ENCODE assay signal across 8 mouse cellular contexts in genomic region chr16:86419458-86419857, GRCm38 (mm10).
DNase-seq lines count a peak whose midpoint lies in the region; ATAC-seq and TF ChIP-seq lines count a peak whose summit lies in the region.
"Not testable (repeated sequence)": the region's sequence is repeated elsewhere in the genome, so short reads cannot be mapped to it uniquely, and the experiment has no call there.

No protein-coding gene starts in this region.

- WGBS in intestine, postnatal 0 days = 8% methylated on average over 5 of the region's 5 CpGs

- DNase-seq in 3134 (ENCODE audit: extremely low read depth, insufficient read length, low spot score) = peak; percentile 32
- DNase-seq in adrenal gland, postnatal 4 days (ENCODE audit: low spot score in 2 of 2) = peak; percentile 20 to 40
- peak; percentile 51 for DNase-seq in embryo, embryonic 9.5 days (ENCODE audit: extremely low spot score)
- DNase-seq in gastrocnemius, postnatal 25 days = peak; percentile 6
- DNase-seq in left cerebral cortex, adult 11 months (ENCODE audit: low spot score) = peak; percentile 45
- peak; percentile 80 for DNase-seq in lung, postnatal 36 days
- peak; percentile 76 for DNase-seq in retina, postnatal 1 day

- not testable (repeated sequence) for H3K36me3 ChIP-seq in intestine, postnatal 0 days (ENCODE audit: control insufficient read depth, insufficient read depth)

- H3K27me3 ChIP-seq in intestine, postnatal 0 days (replicated peaks; ENCODE audit: control insufficient read depth, insufficient read depth, low read length) = not testable (repeated sequence)

- not testable (repeated sequence) for H3K4me1 ChIP-seq in intestine, postnatal 0 days (replicated peaks; ENCODE audit: control insufficient read depth, insufficient read depth, low read length)

- not testable (repeated sequence) for H3K4me3 ChIP-seq in intestine, postnatal 0 days (ENCODE audit: low read depth, low read length)

- not testable (repeated sequence) for H3K9ac ChIP-seq in intestine, postnatal 0 days (ENCODE audit: low read depth, low read length)

- TF ChIP-seq CTCF in intestine, postnatal 0 days (IDR thresholded peaks at IDR 0.05; ENCODE audit: low read depth) = peak; percentile 76

- H3K27ac ChIP-seq in intestine, postnatal 0 days (ENCODE audit: low read depth, low read length) = not testable (repeated sequence)

- not testable (repeated sequence) for H3K4me2 ChIP-seq in intestine, postnatal 0 days (replicated peaks; ENCODE audit: low read depth)

- not testable (repeated sequence) for ATAC-seq in intestine, postnatal 0 days

- not testable (repeated sequence) for H3K9me3 ChIP-seq in intestine, postnatal 0 days (ENCODE audit: control insufficient read depth)

Comparison
In these comparisons a context has a peak if more than half of its experiments do, and no peak if none do; other contexts are left out.
1. DNase-seq: peak in every context shown above with its lines; median percentile 80 in lung, postnatal 36 days; 76 in retina, postnatal 1 day; 51 in embryo, embryonic 9.5 days; 45 in left cerebral cortex, adult 11 months; 32 in 3134; 30 in adrenal gland, postnatal 4 days; 6 in gastrocnemius, postnatal 25 days.